Mouse (Mus musculus) embryonic facial prominence, embryonic 11.5 days (tissue): Measurements from ENCODE around the gene B4galnt1. TPM values are rescaled to one million over a fixed set of nuclear protein-coding genes. Genes with fewer than 3 reads are reported as not detected.

Source experiments
- ATAC-seq: fragments of 200-750 bp; cut with Nextera tagmentation; replicated peaks from 2 replicates; pipeline ENCODE4 v1.8.0; 2017; ENCODE audit warnings: low read depth; ENCODE audit not compliant: insufficient number of reproducible peaks, low FRiP score, low TSS enrichment
- DNase-seq: peaks from one replicate; pipeline ENCODE4 v3.0.0-alpha.2; 2015; ENCODE audit warnings: low spot score
- H3K27ac ChIP-seq: fragments of 300-500 bp; sonication (generic); replicated peaks from 2 replicates; pipeline ENCODE4 v1.5.1; 2014; ENCODE audit warnings: mild to moderate bottlenecking, low read depth, low read length, control low read depth
- H3K27me3 ChIP-seq: fragments of 300-500 bp; sonication (generic); 2 replicates; pipeline ENCODE4 v1.6.1; 2014; ENCODE audit warnings: mild to moderate bottlenecking, low read length, moderate library complexity, mixed read lengths; ENCODE audit not compliant: control insufficient read depth, insufficient read depth
- H3K36me3 ChIP-seq: fragments of 300-500 bp; sonication (generic); replicated peaks from 2 replicates; pipeline ENCODE4 v1.6.1; 2014; ENCODE audit warnings: low read depth, mild to moderate bottlenecking, low read length, moderate library complexity, mixed read lengths; ENCODE audit not compliant: control insufficient read depth, insufficient read depth
- H3K4me1 ChIP-seq: fragments of 300-500 bp; sonication (generic); 2 replicates; pipeline ENCODE4 v1.6.1; 2014; ENCODE audit warnings: low read length, mixed read lengths; ENCODE audit not compliant: control insufficient read depth, insufficient read depth
- H3K4me2 ChIP-seq: fragments of 300-500 bp; sonication (generic); 2 replicates; pipeline ENCODE4 v1.6.1; 2014; ENCODE audit warnings: low read depth, mild to moderate bottlenecking, control low read depth, low read length, moderate library complexity
- H3K4me3 ChIP-seq: fragments of 300-500 bp; sonication (generic); 2 replicates; pipeline ENCODE4 v1.5.1; 2014; ENCODE audit warnings: low read depth, low read length, control low read depth
- H3K9ac ChIP-seq: fragments of 300-500 bp; sonication (generic); replicated peaks from 2 replicates; pipeline ENCODE4 v1.6.1; 2014; ENCODE audit warnings: mild to moderate bottlenecking, control low read depth, low read length
- H3K9me3 ChIP-seq: fragments of 300-500 bp; sonication (generic); replicated peaks from 2 replicates; pipeline ENCODE4 v1.6.1; 2016; ENCODE audit warnings: mild to moderate bottlenecking, low read length, inconsistent platforms, mixed read lengths; ENCODE audit not compliant: control insufficient read depth
- WGBS: fragments of 180-500 bp; shearing (Covaris S2); extraction: QIAGEN DNeasy Blood & Tissue Kit; methylation state at CpG from one replicate; pipeline ENCODE4 v1.1.7; 2014; 5-methylcytosine and 5-hydroxymethylcytosine counted together
- polyA plus RNA-seq: library from polyadenylated mRNA; unstranded; fragments of >200 nt; fragmentation: Nextera tagmentation; extraction: Ambion mirVana; gene quantifications from 2 replicates; pipeline ENCODE4 v1.2.1, GENCODE M21; 2014

Gene B4galnt1
- polyA plus RNA-seq, 1 experiment from 2014 or later: 4.9 TPM

- no peak for ATAC-seq
- H3K27ac ChIP-seq: no peak overlapping the region
Observed at GRCm38 (mm10) chr10:127217177-127217576, 52.2 kb downstream of the B4galnt1 start.

GRCm38 (mm10) chr10:127218339-127218738 is 53.3 kb downstream of the B4galnt1 start:
- Histone ChIP-seq H3K9me3 (no peaks in the 10 kb centered on the region), H3K27me3 (no peaks in the 10 kb centered on the region), H3K4me1 (no peaks in the 10 kb centered on the region), H3K36me3 (no peaks in the 10 kb centered on the region), H3K27ac (no peak overlapping the region), H3K9ac (no peak overlapping the region), H3K4me2 (no peak overlapping the region), H3K4me3 (no peak overlapping the region)
- DNase-seq (no peak), ATAC-seq (no peak)
- 90% methylated on average over 2 of the region's 2 CpGs for WGBS

More at GRCm38 (mm10) chr10:127217177-127217576, 52.2 kb downstream of the B4galnt1 start:
- Histone ChIP-seq H3K4me2 (no peak overlapping the region), H3K4me1 (no peaks in the 10 kb centered on the region), H3K36me3 (no peaks in the 10 kb centered on the region), H3K27me3 (no peaks in the 10 kb centered on the region), H3K9ac (no peak overlapping the region), H3K4me3 (no peak overlapping the region), H3K9me3 (no peaks in the 10 kb centered on the region)
- DNase-seq: no peak

Other genes with a start within 250 kb of the B4galnt1 start
- 64.8 and 67.9 TPM in 2 replicates for gene Ctdsp2, start 186.5 kb upstream of the B4galnt1 start, polyA plus RNA-seq
- gene Avil, start 164.5 kb upstream of the B4galnt1 start, polyA plus RNA-seq: 0.39 and 0.42 TPM in 2 replicates
- gene Tsfm, start 134.4 kb upstream of the B4galnt1 start, polyA plus RNA-seq: 88.0 and 88.5 TPM in 2 replicates
- 42.7 and 44.8 TPM in 2 replicates for gene Mettl1, start 123.8 kb upstream of the B4galnt1 start, polyA plus RNA-seq
- gene Eef1akmt3, start 123.7 kb upstream of the B4galnt1 start, polyA plus RNA-seq: 0.07 and 0.29 TPM in 2 replicates
- not detected in 2 replicates for gene Cyp27b1, start 117.0 kb upstream of the B4galnt1 start, polyA plus RNA-seq
- 1.5 and 1.8 TPM in 2 replicates for gene March9, start 105.0 kb upstream of the B4galnt1 start, polyA plus RNA-seq
- gene Cdk4, start 101.7 kb upstream of the B4galnt1 start, polyA plus RNA-seq: 3,117 and 3,128 TPM in 2 replicates
- 83.4 and 98.5 TPM in 2 replicates for gene Tspan31, start 95.0 kb upstream of the B4galnt1 start, polyA plus RNA-seq
- gene Agap2, start 89.9 kb upstream of the B4galnt1 start, polyA plus RNA-seq: 0.80 and 0.95 TPM in 2 replicates
- gene Os9, start 44.1 kb upstream of the B4galnt1 start, polyA plus RNA-seq: 29.5 and 29.9 TPM in 2 replicates
- gene Slc26a10, start 15.4 kb downstream of the B4galnt1 start, polyA plus RNA-seq: 1.1 and 2.0 TPM in 2 replicates
- gene Arhgef25, start 24.9 kb downstream of the B4galnt1 start, polyA plus RNA-seq: 32.7 and 38.4 TPM in 2 replicates
- gene Dtx3, start 30.5 kb downstream of the B4galnt1 start, polyA plus RNA-seq: 93.8 and 108 TPM in 2 replicates
- gene Pip4k2c, start 46.4 kb downstream of the B4galnt1 start, polyA plus RNA-seq: 14.7 and 17.8 TPM in 2 replicates
- gene Kif5a, start 98.1 kb downstream of the B4galnt1 start, polyA plus RNA-seq: 10.4 and 12.2 TPM in 2 replicates
- gene Dctn2, start 101.1 kb downstream of the B4galnt1 start, polyA plus RNA-seq: 162 and 180 TPM in 2 replicates
- 9.8 and 11.6 TPM in 2 replicates for gene Mbd6, start 123.8 kb downstream of the B4galnt1 start, polyA plus RNA-seq
- 174 and 179 TPM in 2 replicates for gene Mars, start 146.6 kb downstream of the B4galnt1 start, polyA plus RNA-seq
- 1.8 and 2.7 TPM in 2 replicates for gene Arhgap9, start 156.7 kb downstream of the B4galnt1 start, polyA plus RNA-seq
- 7.1 and 9.6 TPM in 2 replicates for gene Gli1, start 176.7 kb downstream of the B4galnt1 start, polyA plus RNA-seq
- gene Inhbe, start 189.2 kb downstream of the B4galnt1 start, polyA plus RNA-seq: not detected in 2 replicates
- gene Inhbc, start 205.2 kb downstream of the B4galnt1 start, polyA plus RNA-seq: not detected in 2 replicates
- 30.9 and 36.1 TPM in 2 replicates for gene R3hdm2, start 215.1 kb downstream of the B4galnt1 start, polyA plus RNA-seq